Mouse (Mus musculus) adrenal gland, postnatal 36 days (tissue): ENCODE data around the gene Comp. TPM values are rescaled to one million over a fixed set of nuclear protein-coding genes. Genes with fewer than 3 reads are reported as not detected.
A peak's percentile ranks its signal among the peaks of the same experiment; 100 is the strongest.

Source experiments
- DNase-seq, 2 experiments: peaks; one replicate each; pipeline ENCODE4 v3.0.0; 2021; ENCODE audit warnings: mixed read lengths in 1 of 2
- total RNA-seq, 2 experiments: library from RNA; stranded (reverse); gene quantifications; 2 replicates each; pipeline ENCODE4 v1.2.3; 2021

Comp gene
- total RNA-seq, 2 experiments from 2014 or later, result not detected

- DNase-seq, result peak in 1 of 2 experiments; percentile 68
Observed at GRCm38 (mm10) chr8:70352657-70353151, 20.7 kb upstream of the Comp start.

GRCm38 (mm10) chr8:70353194-70353817, 20.1 kb upstream of the Comp start, which contains the start of gene Upf1:
Gene Upf1 (minus strand): TSS chr8:70353278.
- peak; percentile 100 for DNase-seq

GRCm38 (mm10) chr8:70354004-70354403, 19.4 kb upstream of the Comp start:
- no peak for DNase-seq

GRCm38 (mm10) chr8:70356111-70356510, 17.2 kb upstream of the Comp start:
- no peak for DNase-seq

- no peak for DNase-seq
Observed at GRCm38 (mm10) chr8:70359411-70359810, 13.9 kb upstream of the Comp start.

GRCm38 (mm10) chr8:70360769-70361168, 12.6 kb upstream of the Comp start:
- peak in 1 of 2 experiments; percentile 35 for DNase-seq

- DNase-seq, result no peak
Observed at GRCm38 (mm10) chr8:70361484-70362032, 11.8 kb upstream of the Comp start.

- peak in 1 of 2 experiments; percentile 62 for DNase-seq
Observed at GRCm38 (mm10) chr8:70364066-70364465, 9.3 kb upstream of the Comp start.

- no peak for DNase-seq
Observed at GRCm38 (mm10) chr8:70366588-70366987, 6.8 kb upstream of the Comp start.

GRCm38 (mm10) chr8:70370476-70370875, 2.9 kb upstream of the Comp start:
- DNase-seq, result no peak

GRCm38 (mm10) chr8:70371951-70372350, 1.4 kb upstream of the Comp start:
- no peak for DNase-seq

GRCm38 (mm10) chr8:70374318-70374927, 1.1 kb downstream of the Comp start:
- peak; percentile 85 to 87 for DNase-seq

GRCm38 (mm10) chr8:70375212-70375859, 2.0 kb downstream of the Comp start:
- no peak for DNase-seq

- DNase-seq, result no peak
Observed at GRCm38 (mm10) chr8:70376275-70376741, 3.0 kb downstream of the Comp start.

- no peak for DNase-seq
Observed at GRCm38 (mm10) chr8:70377049-70377448, 3.7 kb downstream of the Comp start.

GRCm38 (mm10) chr8:70380069-70380468, 6.7 kb downstream of the Comp start:
- DNase-seq, result no peak

- peak; percentile 71 to 85 for DNase-seq
Observed at GRCm38 (mm10) chr8:70383287-70383686, 9.9 kb downstream of the Comp start.

- DNase-seq, result peak; percentile 51 to 61
Observed at GRCm38 (mm10) chr8:70389678-70390077, 16.3 kb downstream of the Comp start.

- no peak for DNase-seq
Observed at GRCm38 (mm10) chr8:70393087-70393486, 19.7 kb downstream of the Comp start.

GRCm38 (mm10) chr8:70394269-70394998, 21.1 kb downstream of the Comp start:
- no peak for DNase-seq

GRCm38 (mm10) chr8:70395649-70396048, 22.3 kb downstream of the Comp start:
- DNase-seq, result peak in 1 of 2 experiments; percentile 53

- DNase-seq, result no peak
Observed at GRCm38 (mm10) chr8:70396184-70396583, 22.8 kb downstream of the Comp start.
